Mouse (Mus musculus) spleen, adult 2 months (tissue): Measurements from ENCODE around the gene Fez2. TPM values are rescaled to one million over a fixed set of nuclear protein-coding genes. Genes with fewer than 3 reads are reported as not detected.

Source experiments
- DNase-seq, 2 experiments: peaks; one replicate each; pipeline versions ENCODE4 v3.0.0 to v3.0.0-alpha.2; 2012 to 2021; ENCODE audit warnings: low spot score in 2 of 2, low read depth in 1 of 2
- H3K27ac ChIP-seq: fragments of 200-500 bp; 2 replicates; pipeline ENCODE4 v1.5.1; 2012; ENCODE audit warnings: low read length, inconsistent platforms; ENCODE audit not compliant: insufficient read depth
- H3K27me3 ChIP-seq: fragments of 200-500 bp; 2 replicates; pipeline ENCODE4 v1.6.1; 2012; ENCODE audit warnings: mild to moderate bottlenecking, moderate library complexity, low read length, inconsistent platforms; ENCODE audit not compliant: control insufficient read depth, insufficient read depth
- H3K36me3 ChIP-seq: fragments of 200-500 bp; 2 replicates; pipeline ENCODE4 v1.6.1; 2012; ENCODE audit warnings: mild to moderate bottlenecking, low read length, inconsistent platforms; ENCODE audit not compliant: control insufficient read depth, insufficient read depth
- H3K4me1 ChIP-seq: fragments of 200-500 bp; 2 replicates; pipeline ENCODE4 v1.6.1; 2011; ENCODE audit warnings: inconsistent platforms; ENCODE audit not compliant: control insufficient read depth, insufficient read depth, insufficient read length
- H3K4me3 ChIP-seq: fragments of 200-500 bp; 2 replicates; pipeline ENCODE4 v1.5.1; 2011; ENCODE audit warnings: mild to moderate bottlenecking, inconsistent platforms; ENCODE audit not compliant: insufficient read depth, insufficient read length; ENCODE audit errors: extremely low read depth
- CTCF ChIP-seq: fragments of 200-500 bp; IDR thresholded peaks from 2 replicates; pipeline ENCODE4 v1.5.1; 2011; ENCODE audit warnings: mild to moderate bottlenecking, inconsistent platforms; ENCODE audit not compliant: insufficient read depth, insufficient read length, insufficient replicate concordance; ENCODE audit errors: extremely low read depth
- POLR2A ChIP-seq: fragments of 200-500 bp; IDR thresholded peaks from 2 replicates; pipeline ENCODE4 v1.6.1; 2011; ENCODE audit warnings: low read depth, low read length, inconsistent platforms
- WGBS: fragments of 180-500 bp; shearing (Covaris S2); methylation state at CpG from one replicate; pipeline ENCODE4 v1.1.7; 2018; 5-methylcytosine and 5-hydroxymethylcytosine counted together
- polyA plus RNA-seq: library from polyadenylated mRNA; depleted of rRNA; stranded (reverse); fragments of >200 nt; gene quantifications from 2 replicates; pipeline ENCODE4 v1.2.3, GENCODE M21; 2012

The Fez2 gene
- polyA plus RNA-seq, 1 experiment: 12.7 TPM

GRCm38 (mm10) chr17:78409900-78410299 is 8.1 kb downstream of the Fez2 start:
- no peak for DNase-seq
- Histone ChIP-seq H3K36me3 (peaks cover 4% of the 10 kb centered on the region; the same call in 1 of the 2 replicates), H3K27me3 (no peaks in the 10 kb centered on the region), H3K4me1 (no peaks in the 10 kb centered on the region), H3K4me3 (no peak overlapping the region), H3K27ac (no peak overlapping the region)
- 87% methylated on average over 2 of the region's 2 CpGs for WGBS
- TF ChIP-seq POLR2A (no peak), CTCF (no peak)

GRCm38 (mm10) chr17:78408386-78408785 is 9.6 kb downstream of the Fez2 start:
- no peak overlapping the region for H3K4me3 ChIP-seq
- H3K27ac ChIP-seq: no peak overlapping the region
- H3K27me3 ChIP-seq: no peaks in the 10 kb centered on the region
- TF ChIP-seq CTCF (no peak), POLR2A (no peak)
- no peaks in the 10 kb centered on the region for H3K4me1 ChIP-seq
- 92% methylated on average over 10 of the region's 10 CpGs for WGBS
- no peak for DNase-seq
- peaks cover 11% of the 10 kb centered on the region for H3K36me3 ChIP-seq

DNA sequence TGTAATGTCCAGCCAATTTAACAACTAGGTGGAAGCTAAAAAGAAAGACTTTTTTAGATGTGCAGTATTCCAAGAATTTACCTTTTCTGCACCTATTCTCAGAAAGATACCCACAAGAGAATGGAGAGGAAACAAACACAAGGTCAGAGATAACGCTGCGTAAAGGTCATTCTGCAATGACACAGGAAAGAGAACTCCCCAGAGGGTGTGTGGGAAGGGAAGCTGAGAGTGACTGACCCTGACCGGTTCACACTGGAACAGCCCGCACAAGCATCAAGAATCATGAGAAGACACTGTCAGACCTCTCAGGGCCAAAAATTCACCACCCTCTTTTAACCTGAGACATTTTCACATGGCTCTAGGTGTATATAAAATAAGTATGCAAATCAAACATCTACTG is 10.4 kb downstream of the Fez2 start:
- H3K4me3 ChIP-seq: no peak overlapping the region
- TF ChIP-seq POLR2A (no peak), CTCF (no peak)
- H3K36me3 ChIP-seq: peaks cover 12% of the 10 kb centered on the region
- no peaks in the 10 kb centered on the region for H3K4me1 ChIP-seq
- DNase-seq: no peak
- no peaks in the 10 kb centered on the region for H3K27me3 ChIP-seq
- H3K27ac ChIP-seq: no peak overlapping the region
- WGBS: 64% methylated on average over 4 of the region's 4 CpGs

- no peak for DNase-seq
- Histone ChIP-seq H3K27me3 (no peaks in the 10 kb centered on the region), H3K4me3 (no peak overlapping the region), H3K36me3 (peaks cover 13% of the 10 kb centered on the region), H3K27ac (no peak overlapping the region), H3K4me1 (no peaks in the 10 kb centered on the region)
- TF ChIP-seq CTCF (no peak), POLR2A (no peak)
- 91% methylated on average over 10 of the region's 10 CpGs for WGBS
Measured at GRCm38 (mm10) chr17:78406854-78407253, 11.1 kb downstream of the Fez2 start.

DNA sequence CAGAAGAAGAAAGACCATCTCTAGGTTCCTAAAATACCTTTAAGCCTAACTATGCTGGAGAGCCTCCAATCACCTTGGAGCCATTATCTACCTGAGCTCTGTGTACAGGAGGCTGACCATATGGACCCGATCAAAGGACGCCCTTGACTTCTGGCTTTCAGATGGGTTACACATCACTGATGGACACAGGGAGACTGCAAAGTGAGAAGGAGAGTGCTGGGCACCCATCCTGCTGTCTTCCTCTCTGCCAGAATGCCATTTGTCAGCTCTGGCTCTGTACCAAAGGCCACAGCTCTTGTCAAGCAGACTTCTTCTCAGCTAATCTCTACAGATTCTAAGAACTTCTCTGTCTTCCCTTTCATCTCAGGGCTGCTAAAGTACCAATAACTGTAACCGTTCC is 12.6 kb downstream of the Fez2 start:
- no peaks in the 10 kb centered on the region for H3K27me3 ChIP-seq
- no peak for DNase-seq
- WGBS: 89% methylated on average over 3 of the region's 3 CpGs
- TF ChIP-seq POLR2A: no peak
- no peak for TF ChIP-seq CTCF
- no peak overlapping the region for H3K27ac ChIP-seq
- H3K4me3 ChIP-seq: no peak overlapping the region
- peaks cover 3% of the 10 kb centered on the region; the same call in 1 of the 2 replicates for H3K4me1 ChIP-seq
- H3K36me3 ChIP-seq: peaks cover 14% of the 10 kb centered on the region

DNA sequence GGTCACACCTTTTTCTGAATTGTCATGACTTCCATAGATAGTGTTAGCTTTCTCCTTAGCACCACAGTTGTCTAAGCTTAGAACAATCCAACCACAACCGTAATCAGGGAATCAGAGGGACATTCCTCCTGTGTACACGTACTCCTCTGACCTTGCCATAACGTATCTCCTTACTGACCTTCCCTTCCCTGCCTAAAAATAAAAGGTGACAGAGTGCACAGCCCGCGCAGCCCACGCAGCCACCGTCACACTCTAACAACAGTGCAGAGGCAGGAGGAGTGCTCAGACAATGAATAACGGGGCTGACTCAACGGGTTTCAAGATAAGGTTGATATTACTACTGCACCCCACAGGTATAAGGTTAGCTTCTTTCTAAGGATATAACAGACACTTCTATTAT is 14.1 kb downstream of the Fez2 start:
- no peak overlapping the region for H3K27ac ChIP-seq
- TF ChIP-seq CTCF: no peak
- TF ChIP-seq POLR2A: no peak
- no peak for DNase-seq
- H3K4me1 ChIP-seq: peaks cover 3% of the 10 kb centered on the region; the same call in 1 of the 2 replicates
- H3K36me3 ChIP-seq: peaks cover 15% of the 10 kb centered on the region
- H3K27me3 ChIP-seq: no peaks in the 10 kb centered on the region
- WGBS: 86% methylated on average over 9 of the region's 9 CpGs
- H3K4me3 ChIP-seq: no peak overlapping the region

GRCm38 (mm10) chr17:78403229-78403628 is 14.7 kb downstream of the Fez2 start:
- Histone ChIP-seq H3K27ac (no peak overlapping the region), H3K36me3 (peaks cover 15% of the 10 kb centered on the region), H3K27me3 (no peaks in the 10 kb centered on the region), H3K4me3 (no peak overlapping the region), H3K4me1 (peaks cover 3% of the 10 kb centered on the region; the same call in 1 of the 2 replicates)
- DNase-seq: no peak
- WGBS: 86% methylated on average over 4 of the region's 4 CpGs
- no peak for TF ChIP-seq CTCF

GRCm38 (mm10) chr17:78402174-78402573 is 15.8 kb downstream of the Fez2 start:
- TF ChIP-seq POLR2A: no peak
- no peak for TF ChIP-seq CTCF
- WGBS: 91% methylated on average over 6 of the region's 6 CpGs
- H3K4me1 ChIP-seq: peaks cover 3% of the 10 kb centered on the region; the same call in 1 of the 2 replicates
- DNase-seq: no peak
- H3K4me3 ChIP-seq: no peak overlapping the region
- H3K27ac ChIP-seq: no peak overlapping the region
- H3K36me3 ChIP-seq: peaks cover 16% of the 10 kb centered on the region
- H3K27me3 ChIP-seq: no peaks in the 10 kb centered on the region
